Mouse (Mus musculus): ENCODE results near the gene Sec1.

Gene Sec1

DNA sequence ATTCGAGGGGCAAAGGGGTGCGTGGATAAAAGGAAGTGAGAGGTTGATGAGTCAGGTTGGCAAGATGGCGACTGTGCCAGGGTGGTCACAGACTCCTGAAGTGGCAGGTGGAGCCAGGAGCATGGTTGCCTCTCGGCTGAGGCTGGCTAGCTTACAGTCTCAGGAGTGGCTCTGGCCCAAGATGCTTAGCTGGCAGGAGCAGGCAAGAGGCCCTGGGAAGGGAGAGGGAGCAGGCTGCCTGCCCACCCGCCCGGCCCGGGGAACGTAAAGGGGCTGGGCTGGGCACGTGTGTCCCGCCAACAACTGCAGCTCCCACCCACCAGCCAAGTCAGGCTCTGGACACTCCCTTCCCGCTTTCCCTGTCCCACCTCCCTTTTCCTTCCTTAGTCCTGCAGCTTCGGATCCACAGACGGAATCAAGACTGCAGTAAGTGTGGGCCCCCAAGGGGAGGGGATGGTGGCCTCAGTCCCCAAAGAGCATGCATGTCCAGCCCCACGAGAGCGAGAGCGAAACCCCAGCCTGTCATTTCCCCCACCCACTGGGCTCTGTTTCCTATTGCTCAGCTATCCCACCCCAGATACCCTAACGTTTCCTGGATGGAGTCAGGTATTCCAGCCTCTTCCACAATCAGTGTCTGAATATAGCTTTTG lies 52.7 kb downstream of the Sec1 start:
- no peak for DNase-seq (ENCODE audit: low spot score)

DNA sequence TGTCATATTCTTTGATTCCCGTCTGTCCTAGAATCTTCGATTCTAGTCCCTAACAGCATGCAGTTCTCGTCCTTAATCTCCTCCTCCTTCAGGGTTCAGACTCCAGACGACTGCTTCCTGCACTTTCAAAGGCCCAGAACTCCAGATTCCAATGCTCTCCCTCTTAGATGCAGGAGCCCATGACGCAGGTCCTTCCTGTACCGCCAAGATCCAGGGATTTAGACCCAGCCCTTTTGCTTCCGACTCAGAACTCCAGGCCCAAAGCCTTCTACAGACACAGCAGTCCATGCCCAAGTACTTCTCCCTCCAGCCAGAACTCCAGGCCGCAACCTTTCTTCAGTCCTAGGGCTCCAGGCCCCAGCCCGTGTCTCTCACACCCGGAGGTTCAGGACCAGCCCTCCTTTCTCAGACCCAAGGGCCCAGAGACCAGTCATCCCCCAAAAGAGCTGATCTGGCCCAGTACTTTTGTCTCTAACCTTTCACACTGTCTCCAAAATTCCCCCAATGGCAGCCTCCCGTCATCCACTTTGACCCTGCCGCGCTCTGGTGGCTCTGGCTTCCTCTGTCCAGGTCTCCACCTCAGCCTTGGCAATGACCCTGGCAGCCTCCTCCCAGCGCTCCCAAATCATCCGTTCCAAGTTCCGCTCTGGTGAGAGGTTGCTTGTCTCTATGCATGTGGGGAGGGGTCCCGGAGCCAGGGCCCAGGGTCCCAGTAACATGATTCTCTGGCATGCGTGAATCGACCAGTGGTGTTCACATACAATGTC lies 53.8 kb downstream of the Sec1 start:
- DNase-seq (ENCODE audit: low spot score), result no peak

DNA sequence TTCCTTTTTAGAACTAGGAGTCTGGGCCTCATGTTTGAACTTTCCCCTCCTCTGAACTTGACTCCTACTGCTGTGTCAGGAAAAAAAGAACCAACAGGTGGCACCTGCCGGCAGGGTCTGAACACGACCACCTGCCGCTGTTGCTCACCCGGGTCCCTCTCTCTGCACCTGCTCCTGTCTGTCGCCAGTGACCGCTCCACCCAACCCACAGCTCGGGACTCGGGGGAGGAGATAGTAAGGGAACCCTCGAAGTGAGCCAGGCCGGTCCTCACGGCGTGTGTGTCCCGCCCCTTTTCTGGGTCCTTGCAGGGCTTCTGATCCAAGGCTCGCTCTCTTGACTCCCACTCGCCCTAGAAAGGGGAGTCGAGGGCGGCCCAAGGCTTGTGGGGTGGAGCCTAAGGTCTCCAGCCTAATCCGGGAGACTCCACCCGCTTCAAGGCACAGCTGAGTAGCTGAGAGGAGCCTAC lies 54.6 kb downstream of the Sec1 start, which contains the start of gene Mamstr:
TSS of gene Mamstr (plus strand) at position 417 of the 467 bp plus-strand sequence.
- no peak for DNase-seq (ENCODE audit: low spot score)

DNA sequence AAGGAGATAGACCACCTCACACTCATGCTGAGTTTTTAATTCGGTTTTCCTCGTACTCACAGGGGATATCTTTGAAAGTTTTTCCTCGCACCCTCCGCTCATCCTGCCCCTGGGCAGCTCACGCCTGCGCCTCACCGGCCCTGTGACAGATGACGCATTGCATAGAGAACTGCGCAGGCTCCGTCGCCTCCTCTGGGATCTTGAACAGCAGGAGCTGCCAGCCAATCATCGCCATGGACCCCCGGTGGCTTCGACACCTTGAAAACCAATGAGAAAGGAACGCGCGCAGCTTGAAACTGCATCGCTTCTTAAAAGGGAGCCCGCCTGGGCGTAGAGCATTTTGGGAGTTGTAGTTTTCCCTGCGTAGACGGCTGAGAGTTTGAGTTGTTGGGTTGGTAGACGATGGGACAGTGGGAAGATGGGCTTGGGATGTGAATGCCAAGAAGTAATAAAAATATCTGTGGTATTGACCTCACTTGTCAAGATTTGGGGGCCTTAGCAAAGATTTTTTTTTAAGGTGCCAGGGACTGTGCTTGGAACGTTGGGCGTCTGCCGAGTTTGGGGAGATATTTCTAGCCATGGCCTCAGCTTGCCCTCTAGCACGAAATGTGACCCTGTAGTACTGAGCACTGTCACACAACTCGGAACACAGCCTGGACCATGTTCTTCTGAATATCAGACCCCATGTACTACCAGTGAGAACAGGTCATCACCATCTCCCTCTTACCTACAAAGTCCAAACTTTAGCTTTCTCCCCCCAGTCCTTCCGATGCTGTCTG lies 55.4 kb downstream of the Sec1 start:
- peak; percentile 81 for DNase-seq (ENCODE audit: low spot score)

DNA sequence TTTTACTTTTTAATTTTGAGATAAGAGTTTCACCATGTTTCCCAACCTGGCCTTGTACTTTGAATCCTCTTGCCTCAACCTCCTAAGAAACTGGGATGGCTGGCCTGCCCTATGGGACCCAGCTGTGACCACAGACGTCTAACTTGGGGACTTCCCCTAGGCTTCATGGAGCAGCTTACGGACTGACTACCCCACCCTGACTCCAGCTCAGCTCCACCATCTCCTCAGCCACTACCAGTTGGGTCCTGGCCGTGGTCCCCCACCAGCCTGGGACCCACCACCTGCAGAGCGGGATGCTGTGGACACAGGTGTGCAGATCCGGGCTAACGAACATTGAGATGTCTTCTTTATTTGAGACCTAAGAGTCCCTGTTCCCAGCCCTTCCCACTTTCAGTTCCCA lies 56.5 kb downstream of the Sec1 start:
- no peak for DNase-seq (ENCODE audit: low spot score)

DNA sequence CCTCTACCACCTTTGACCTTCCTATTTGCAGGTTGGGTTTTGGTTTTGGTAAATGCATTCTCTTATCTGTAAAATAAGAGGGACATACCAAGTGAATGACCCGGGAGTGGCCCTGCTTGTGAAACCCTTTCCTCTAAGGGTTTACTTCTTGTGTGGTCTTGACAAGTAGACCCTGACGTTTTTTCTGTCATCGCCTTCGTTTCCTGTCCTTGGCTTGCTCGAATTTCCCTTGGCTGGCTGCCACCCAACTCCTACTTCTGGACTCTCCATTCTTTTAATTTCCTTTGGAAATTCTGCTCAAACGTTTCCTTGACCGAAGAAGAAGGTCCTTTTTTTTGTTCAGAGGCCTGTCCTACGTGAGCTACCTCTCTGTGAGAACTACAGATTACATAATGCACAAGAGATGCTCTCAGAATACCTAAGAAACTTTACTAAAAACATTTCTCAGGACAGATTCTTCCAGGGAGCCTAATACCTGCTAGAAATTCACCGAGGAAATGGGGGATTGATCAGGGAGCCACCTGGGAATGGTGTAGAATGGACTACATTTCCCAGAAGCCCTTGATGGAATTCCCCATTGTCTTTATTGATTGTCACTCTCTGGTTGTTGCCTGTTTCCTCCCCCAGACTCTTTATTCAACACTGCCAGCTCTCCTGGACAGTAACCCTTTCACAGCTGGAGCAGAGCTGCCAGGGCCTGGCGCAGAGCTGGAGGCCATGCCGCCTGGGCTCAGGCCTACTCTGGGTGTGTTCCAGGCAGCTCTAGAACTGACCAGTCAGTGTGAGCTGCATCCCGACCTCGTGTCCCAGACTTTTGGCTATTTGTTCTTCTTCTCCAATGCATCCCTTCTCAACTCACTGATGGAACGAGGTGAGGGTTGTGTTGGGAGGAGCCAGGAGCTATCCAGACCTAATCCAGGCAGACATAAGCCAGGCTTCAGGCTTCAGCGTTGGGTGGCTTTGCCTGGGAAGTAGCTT lies 58.2 kb downstream of the Sec1 start:
- DNase-seq (ENCODE audit: low spot score), result no peak

DNA sequence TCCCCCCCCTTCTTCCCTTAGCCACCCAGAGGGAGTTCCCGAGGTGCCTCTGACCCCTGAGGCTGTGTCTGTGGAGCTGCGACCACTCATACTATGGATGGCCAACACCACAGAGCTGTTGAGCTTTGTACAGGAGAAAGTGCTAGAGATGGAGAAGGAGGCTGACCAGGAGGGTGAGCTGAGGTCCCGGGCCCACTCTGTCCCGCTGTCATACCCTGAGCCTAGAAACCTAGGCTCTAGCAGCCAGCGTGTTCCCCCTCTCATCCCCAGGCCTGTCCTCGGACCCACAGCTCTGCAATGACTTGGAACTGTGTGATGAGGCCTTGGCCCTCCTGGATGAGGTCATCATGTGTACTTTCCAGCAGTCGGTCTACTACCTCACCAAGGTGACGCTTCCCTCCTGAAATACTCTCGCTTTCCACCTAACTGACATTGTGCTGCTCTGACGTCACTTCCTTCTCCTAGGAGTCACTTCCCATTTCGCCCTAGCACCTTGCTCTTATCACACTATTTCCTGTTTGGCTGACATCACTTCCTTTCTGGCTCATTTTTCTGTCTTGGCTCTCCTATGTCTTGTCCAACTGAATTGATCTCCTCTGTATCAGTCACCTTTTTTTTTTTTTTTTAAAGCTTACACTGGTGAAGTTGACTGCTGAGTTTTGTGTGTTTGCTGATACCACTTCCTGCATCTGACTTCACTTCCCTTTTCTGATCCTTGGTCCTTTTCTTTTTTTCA lies 59.1 kb downstream of the Sec1 start:
- DNase-seq (ENCODE audit: low spot score), result no peak

DNA sequence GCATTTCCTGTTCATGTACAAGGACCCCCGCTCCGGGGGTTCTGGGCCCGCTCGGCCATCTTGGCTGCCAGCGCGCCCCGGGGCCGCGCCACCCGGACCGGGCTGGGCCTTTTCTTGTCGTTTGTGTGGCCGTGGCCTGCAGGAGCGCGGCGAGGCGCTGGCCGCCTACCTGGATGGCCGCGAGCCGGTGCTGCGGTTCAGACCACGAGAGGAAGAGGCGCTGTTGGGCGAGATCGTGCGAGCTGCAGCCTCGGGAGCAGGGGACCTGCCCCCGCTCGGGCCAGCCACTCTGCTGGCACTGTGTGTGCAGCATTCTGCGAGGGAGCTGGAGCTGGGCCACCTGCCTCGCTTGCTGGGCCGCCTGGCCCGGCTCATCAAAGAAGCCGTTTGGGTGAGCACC lies 61.7 kb downstream of the Sec1 start:
- DNase-seq (ENCODE audit: low spot score), result no peak

DNA sequence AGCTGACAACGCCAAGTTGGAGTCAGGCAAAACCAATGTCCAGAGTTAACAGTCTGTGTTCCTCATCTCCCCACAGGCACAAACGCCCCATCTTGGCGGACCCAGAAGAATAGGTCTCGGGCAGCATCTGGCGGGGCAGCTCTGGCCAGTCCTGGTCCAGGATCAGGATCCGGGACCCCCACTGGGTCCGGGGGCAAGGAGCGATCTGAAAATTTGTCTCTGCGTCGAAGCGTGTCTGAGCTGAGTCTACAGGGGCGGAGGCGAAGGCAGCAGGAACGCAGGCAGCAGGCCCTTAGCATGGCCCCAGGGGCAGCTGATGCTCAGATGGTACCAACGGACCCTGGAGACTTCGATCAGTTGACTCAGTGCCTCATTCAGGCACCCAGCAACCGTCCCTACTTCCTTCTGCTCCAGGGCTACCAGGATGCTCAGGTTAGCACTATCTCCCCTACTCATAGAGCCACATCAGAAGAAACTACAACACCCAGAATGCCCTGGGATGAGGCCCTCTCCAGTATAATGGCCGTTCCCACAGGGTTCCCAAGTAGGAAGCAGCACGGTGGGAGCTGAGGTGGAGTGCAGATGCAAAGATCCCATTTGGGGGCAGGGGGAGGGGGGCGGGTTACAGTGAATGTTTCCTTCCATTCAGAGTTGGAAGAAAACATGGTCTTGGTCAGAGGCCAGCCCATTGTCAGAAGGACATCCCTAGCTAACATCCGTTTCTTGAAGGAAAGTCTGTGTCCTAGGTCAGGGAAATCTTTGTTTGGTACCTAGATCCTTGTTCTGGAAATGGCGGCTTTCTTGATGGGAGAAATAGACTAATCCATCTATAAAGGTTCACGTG lies 63.9 kb downstream of the Sec1 start:
- DNase-seq (ENCODE audit: low spot score), result no peak

DNA sequence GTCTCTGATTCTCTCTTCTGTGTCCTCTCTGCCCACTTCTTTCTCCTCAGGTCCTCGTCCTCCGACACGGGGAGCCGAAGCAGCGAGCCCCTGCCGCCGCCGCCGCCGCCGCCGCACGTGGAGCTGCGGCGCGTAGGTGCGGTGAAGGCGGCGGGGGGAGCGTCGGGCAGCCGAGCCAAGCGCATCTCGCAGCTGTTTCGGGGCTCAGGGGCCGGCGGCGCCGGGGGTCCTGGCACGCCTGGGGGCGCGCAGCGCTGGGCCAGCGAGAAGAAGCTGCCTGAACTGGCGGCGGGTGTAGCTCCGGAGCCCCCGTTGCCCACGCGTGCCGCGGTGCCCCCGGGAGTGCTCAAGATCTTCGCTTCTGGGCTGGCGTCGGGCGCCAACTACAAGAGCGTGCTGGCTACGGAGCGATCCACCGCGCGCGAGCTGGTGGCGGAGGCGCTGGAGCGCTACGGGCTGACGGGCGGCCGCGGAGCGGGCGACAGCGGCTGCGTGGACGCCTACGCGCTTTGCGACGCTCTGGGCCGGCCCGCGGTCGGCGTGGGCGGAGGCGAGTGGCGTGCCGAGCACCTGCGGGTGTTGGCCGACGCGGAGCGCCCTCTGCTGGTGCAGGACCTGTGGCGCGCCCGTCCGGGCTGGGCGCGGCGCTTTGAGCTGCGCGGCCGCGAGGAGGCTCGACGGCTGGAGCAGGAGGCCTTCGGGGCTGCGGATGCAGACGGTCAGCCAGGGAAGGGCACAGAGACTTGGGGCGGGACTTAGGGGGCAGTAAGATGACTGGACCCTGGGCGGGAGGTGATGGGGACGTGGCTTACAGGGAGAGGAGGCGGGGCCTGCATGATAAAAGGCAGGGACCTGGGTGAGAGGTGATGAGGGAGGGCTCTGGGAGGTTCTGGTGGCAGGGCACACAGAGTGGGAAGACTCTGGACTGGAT lies 65.6 kb downstream of the Sec1 start:
- peak; percentile 88 for DNase-seq (ENCODE audit: low spot score)

All from ovary, postnatal 14 days (tissue).